Mouse (Mus musculus) CD4-positive, CD25-positive, alpha-beta regulatory T cell, adult 2 months (primary cell): ENCODE results near the gene Gm10644.

Experiments
- DNase-seq: peaks from one replicate; pipeline ENCODE4 v3.0.0-alpha.2; 2012; ENCODE audit warnings: low read depth, low spot score

The Gm10644 gene

DNA sequence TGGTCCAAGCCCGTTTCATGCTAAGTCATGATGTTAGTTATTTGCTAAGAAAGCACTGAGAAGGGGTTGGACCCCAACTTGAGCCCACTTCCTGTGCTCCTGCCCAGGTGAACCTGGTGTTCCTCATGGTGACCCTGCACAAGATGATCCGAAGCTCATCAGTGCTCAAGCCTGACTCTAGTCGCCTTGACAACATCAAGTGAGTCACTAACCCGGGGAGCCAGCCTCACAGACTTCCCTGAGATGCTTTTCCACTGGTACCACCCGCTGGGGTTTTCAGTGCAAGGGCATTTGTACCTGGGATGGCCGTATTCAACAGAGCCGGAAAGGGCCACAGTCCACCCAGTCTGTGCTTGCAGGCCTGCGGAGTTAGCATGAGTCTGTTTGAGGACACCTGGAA is 19.6 kb downstream of the Gm10644 start:
- no peak for DNase-seq

- no peak for DNase-seq
These were observed 20.0 kb downstream of the Gm10644 start for GRCm38 (mm10) chr8:83934994-83935393.

GRCm38 (mm10) chr8:83934222-83934621 is 20.8 kb downstream of the Gm10644 start:
- DNase-seq = no peak

GRCm38 (mm10) chr8:83926266-83926665 is 28.7 kb downstream of the Gm10644 start:
- no peak for DNase-seq

- DNase-seq = no peak
These were observed 30.4 kb downstream of the Gm10644 start for GRCm38 (mm10) chr8:83924585-83924984.

DNA sequence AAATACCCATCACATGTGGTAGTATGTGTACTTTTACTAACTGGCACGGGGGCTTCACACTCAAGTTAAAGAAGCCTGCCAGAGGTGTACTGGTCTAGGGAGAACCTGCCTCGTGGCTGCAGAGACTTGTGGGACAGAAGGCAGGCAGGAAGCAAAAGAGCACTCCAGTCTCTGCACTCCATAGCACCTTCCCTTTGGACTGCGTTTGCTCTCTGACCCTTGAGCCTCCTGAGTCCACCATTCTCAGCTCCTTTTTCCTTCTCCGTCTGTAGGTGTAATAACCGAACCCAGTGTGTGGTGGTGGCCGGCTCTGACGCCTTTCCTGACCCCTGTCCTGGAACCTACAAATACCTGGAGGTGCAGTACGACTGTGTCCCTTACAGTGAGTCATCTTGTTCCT is 32.3 kb downstream of the Gm10644 start:
- DNase-seq = no peak

GRCm38 (mm10) chr8:83921558-83921957 is 33.4 kb downstream of the Gm10644 start:
- DNase-seq = peak; percentile 86

DNA sequence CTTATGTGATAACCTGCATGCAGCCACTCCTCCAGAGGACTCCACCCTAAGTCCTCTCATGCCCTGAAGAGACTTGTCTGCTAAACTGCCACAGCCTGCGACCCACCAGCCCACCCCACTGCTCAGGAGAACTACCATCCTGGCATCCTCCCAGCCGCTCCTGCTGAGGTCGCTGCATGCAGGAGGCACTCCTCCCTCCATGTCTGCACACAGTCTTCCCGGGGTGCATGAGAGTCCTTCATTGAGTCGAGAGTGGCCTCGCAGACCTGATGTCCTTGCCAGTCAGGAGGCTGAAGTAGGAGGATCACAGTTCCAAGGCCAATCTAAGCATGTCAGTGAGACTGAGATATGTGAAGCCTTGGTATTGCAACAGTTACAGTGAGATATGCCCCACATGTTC is 37.4 kb downstream of the Gm10644 start:
- DNase-seq = no peak

DNA sequence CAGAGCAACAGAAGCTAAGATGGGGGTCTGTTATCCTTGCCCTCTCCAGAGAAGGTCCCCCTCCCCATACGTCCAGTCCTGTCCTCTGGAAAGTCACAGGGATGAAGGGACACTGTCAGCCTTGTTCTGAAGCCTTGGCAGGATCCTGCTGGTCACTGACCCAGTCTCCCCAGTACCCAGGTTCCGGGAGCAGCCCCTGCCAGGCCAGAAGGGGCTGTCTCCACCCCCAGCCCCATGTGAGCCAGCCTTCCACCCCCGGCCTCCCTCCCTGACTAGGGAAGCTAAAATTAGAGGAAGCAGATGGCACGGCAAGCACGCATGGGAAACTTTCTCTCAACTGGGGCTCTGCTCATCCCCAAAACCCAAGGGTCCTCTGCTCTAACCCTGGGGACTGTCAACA is 39.0 kb downstream of the Gm10644 start:
- no peak for DNase-seq

- no peak for DNase-seq
These were observed 40.1 kb downstream of the Gm10644 start for GRCm38 (mm10) chr8:83914860-83915259.

- no peak for DNase-seq
These were observed 40.8 kb downstream of the Gm10644 start for GRCm38 (mm10) chr8:83914232-83914631.

DNA sequence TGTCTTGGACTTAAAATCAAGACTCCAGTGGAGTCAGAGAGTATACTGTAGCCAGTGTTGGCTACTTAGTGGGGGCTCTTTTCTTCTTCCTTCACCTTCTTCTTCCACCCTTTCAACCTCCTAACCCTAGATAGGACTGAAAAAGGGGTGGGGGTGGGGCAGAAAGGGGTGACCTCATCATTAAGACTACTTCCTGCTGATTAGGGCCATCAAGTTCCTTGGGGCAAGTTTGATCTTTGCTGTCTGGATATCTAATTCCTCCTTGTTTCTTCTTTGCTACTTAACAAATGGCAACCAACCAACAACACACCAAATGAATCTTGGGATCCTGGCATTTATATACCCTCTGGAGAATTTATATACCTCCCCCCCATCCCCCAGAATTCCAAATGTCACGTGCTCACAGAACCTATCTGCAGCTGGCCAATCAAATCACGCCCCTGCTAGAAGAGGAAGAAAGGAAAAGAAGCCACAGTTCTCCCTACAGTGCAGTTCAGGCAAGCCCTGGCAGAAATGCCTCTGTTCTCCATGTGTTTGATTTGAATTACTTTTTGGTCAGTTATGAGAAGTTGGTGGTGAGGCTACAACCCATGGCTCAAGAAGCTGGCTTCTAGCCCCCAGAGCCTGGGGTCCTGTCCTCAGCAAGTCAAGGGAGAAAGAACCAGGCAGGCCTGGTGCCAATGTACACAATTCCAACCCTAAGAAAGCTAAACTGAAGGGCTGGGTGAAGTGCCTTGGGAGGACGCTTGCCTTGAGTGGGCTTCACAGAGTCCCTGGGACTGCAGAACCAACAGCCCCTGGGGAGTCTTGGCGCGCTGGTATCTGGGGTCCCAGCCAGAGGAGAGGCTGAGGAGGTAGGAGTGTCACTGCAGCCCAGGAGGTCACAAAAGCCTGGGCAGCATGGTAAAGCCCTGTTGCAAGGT is 42.9 kb downstream of the Gm10644 start:
- no peak for DNase-seq

DNA sequence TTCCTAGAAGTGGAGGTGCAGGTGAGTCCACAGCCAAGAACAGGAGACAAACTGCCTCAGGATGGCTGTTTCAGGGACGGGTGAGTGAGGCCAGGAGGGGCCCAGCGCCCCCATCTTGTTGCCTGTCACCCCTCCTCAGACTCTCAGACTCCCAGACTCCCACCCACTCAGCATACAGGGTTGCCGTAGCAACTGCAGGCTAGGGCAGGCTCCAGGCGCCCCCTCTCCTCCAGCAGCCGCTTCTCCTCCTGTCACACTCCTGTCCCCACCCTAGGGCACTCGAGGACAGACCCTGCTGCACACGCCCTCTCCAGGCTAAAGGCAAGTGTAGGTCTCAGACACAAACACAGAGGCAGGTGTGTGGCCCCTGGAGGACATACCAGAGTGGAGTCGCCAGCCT is 45.7 kb downstream of the Gm10644 start:
- DNase-seq = no peak

- no peak for DNase-seq
These were observed 46.4 kb downstream of the Gm10644 start for GRCm38 (mm10) chr8:83908583-83908982.

- peak; percentile 38 for DNase-seq
These were observed 51.9 kb downstream of the Gm10644 start for GRCm38 (mm10) chr8:83902961-83903666.

GRCm38 (mm10) chr8:83901566-83902485 is 53.2 kb downstream of the Gm10644 start:
- no peak for DNase-seq

DNA sequence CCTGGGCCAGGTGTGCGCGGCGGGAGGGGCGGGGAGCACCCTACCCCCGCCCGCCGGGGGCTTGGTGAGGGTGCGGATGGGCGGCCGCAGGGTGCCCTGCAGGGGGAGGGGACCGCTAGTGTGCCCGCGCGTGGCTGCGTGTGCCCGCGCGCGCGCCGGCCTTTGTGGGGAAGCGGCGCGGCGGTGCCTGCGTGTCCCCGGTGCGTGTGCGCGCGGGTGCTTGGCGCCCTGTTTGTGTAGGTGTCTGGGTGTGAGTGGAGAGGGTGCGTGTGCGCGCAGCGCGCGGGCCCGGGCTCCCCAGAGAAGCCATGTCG is 54.1 kb downstream of the Gm10644 start:
- peak; percentile 69 for DNase-seq

- no peak for DNase-seq
These were observed 54.6 kb downstream of the Gm10644 start for GRCm38 (mm10) chr8:83900266-83900956.

DNA sequence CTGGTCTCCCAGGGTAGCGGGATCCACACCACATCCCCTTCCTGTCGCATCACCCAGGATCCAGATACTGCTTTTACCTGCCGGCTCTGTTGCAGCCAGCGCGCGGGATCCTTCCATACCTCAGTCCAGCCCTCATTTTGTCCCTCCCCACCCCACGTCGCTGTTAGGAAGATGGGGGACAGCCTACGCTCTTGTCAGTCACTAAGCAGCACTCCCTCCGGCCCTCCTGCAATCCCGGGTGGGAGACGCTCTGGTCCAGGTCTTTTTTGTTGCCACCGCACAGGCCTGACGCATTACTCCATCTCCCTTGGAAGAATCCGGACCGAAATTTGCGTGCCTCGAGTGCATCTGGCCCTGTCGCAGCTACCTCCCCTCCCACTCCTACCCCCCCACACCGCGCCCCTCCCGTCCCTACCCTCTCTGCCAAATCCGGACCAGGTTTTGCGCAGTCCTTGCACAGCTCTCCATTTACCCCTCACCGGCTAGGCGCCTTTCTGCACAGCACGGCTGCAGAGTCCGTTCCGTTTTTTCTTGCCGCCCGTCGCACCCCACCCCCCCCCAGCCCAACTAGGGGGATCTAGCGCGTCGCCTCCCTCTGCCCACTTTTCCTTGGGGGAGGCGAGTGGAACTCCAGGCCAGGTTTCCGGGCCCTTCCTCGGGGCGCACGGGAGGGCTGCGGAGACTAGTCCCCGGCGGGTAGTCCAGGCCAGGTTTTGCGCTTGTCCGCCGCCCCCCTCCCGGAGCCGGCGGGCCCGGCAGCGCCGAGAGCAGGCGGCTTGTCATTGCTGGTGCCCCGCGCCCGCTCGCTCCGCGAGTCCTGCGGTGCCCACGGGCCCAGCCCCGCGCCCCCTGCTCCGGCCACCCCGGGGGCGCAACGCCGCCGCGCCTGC is 55.4 kb downstream of the Gm10644 start, which contains the start of gene Adgrl1:
Gene Adgrl1 (plus strand): TSS at position 743 of the 890 bp plus-strand sequence.
- DNase-seq = peak; percentile 88

GRCm38 (mm10) chr8:83898985-83899362 is 56.0 kb downstream of the Gm10644 start:
- DNase-seq = peak; percentile 71
